Mouse (Mus musculus) stomach, postnatal 0 days (tissue): ENCODE measurements at regions not wholly inside any gene's neighbourhood (a gene's known extent, or its start where the extent isn't known, plus 50 kb on each side); places are given as distances from the start of the nearest gene placed in this dataset.
A peak's percentile ranks its signal among the peaks of the same experiment; 100 is the strongest.

Experiments
- ATAC-seq: fragments of 200-750 bp; cut with Nextera tagmentation; 2 replicates; pipeline ENCODE4 v1.8.0; 2017; ENCODE audit not compliant: low FRiP score, low TSS enrichment
- DNase-seq: peaks from one replicate; pipeline ENCODE4 v3.0.0-alpha.2; 2016; ENCODE audit warnings: low spot score
- H3K27ac ChIP-seq: fragments of 300-500 bp; sonication (generic); replicated peaks from 2 replicates; pipeline ENCODE4 v1.5.1; 2014; ENCODE audit warnings: mild to moderate bottlenecking, control low read depth
- H3K27me3 ChIP-seq: fragments of 300-500 bp; sonication (generic); 2 replicates; pipeline ENCODE4 v1.6.1; 2014; ENCODE audit warnings: low read length; ENCODE audit not compliant: control insufficient read depth, insufficient read depth
- H3K36me3 ChIP-seq: fragments of 300-500 bp; sonication (generic); 2 replicates; pipeline ENCODE4 v1.6.1; 2014; ENCODE audit warnings: low read length, mixed read lengths; ENCODE audit not compliant: control insufficient read depth, insufficient read depth
- H3K4me1 ChIP-seq: fragments of 300-500 bp; sonication (generic); replicated peaks from 2 replicates; pipeline ENCODE4 v1.6.1; 2014; ENCODE audit warnings: antibody characterized with exemption; ENCODE audit not compliant: control insufficient read depth, insufficient read depth
- H3K4me2 ChIP-seq: fragments of 300-500 bp; sonication (generic); replicated peaks from 2 replicates; pipeline ENCODE4 v1.6.1; 2014; ENCODE audit warnings: low read depth, mild to moderate bottlenecking, control low read depth, moderate library complexity
- H3K4me3 ChIP-seq: fragments of 300-500 bp; sonication (generic); 2 replicates; pipeline ENCODE4 v1.5.1; 2014; ENCODE audit warnings: low read depth, low read length, control low read depth
- H3K9ac ChIP-seq: fragments of 300-500 bp; sonication (generic); 2 replicates; pipeline ENCODE4 v1.6.1; 2014; ENCODE audit warnings: mild to moderate bottlenecking, low read length, control low read depth, mixed read lengths
- H3K9me3 ChIP-seq: fragments of 300-500 bp; sonication (generic); 2 replicates; pipeline ENCODE4 v1.6.1; 2016; ENCODE audit warnings: low read length; ENCODE audit not compliant: control insufficient read depth
- CTCF ChIP-seq: IDR thresholded peaks from 2 replicates; pipeline ENCODE4 v1.5.1; 2016; ENCODE audit warnings: antibody characterized with exemption, low read depth, mild to moderate bottlenecking, moderate library complexity
- EP300 ChIP-seq: optimal IDR thresholded peaks from 2 replicates; pipeline ENCODE3; 2016; ENCODE audit warnings: antibody characterized with exemption
- WGBS: fragments of 180-500 bp; shearing (Covaris S2); extraction: QIAGEN DNeasy Blood & Tissue Kit; methylation state at CpG from one replicate; pipeline ENCODE4 v1.1.7; 2014; 5-methylcytosine and 5-hydroxymethylcytosine counted together

DNA sequence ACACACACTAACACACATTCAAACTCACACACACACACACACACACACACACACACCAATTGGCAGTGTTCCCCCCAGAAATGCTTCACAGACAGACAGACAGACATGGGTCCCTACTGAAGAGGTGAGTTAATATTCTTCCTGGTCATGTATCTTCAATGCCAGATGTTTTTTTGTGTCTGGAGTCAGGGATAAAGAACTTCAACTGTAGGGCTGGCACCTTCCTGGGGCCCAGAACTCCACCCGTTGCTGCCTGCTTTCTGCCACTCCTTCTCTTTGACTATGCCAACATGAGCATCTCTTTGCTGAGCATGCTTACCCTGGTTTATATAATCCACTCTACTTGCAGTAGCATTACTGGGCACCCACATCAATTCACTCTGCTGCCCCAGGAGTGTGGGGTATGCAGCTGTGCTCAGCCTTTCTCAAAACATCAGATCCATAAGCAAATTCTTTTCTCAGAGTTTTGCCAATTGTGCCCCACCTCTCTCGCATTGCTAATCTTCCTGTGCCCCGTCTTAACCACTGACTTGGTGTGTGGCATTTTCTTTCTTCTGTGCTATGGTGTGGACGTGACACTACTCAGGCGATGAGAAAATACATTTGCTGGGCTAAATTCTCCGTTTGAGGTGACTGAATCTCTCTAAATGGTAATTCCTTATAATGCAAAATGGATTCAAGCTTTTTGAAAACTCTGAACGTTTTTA, 60.5 kb upstream of the Bach2 start:
- TF ChIP-seq CTCF (no peak), EP300 (no peak)
- H3K9ac ChIP-seq: no peak overlapping the region
- no peak overlapping the region for H3K4me2 ChIP-seq
- no peaks in the 10 kb centered on the region for H3K36me3 ChIP-seq
- ATAC-seq (no peak), DNase-seq (no peak)
- WGBS: 58% methylated on average over 7 of the region's 7 CpGs
- no peak overlapping the region for H3K4me3 ChIP-seq
- no peak overlapping the region for H3K27ac ChIP-seq
- H3K4me1 ChIP-seq: 0 out of 2 replicates have a peak, but pooled peaks cover 3% of the 10 kb centered on the region
- no peaks in the 10 kb centered on the region for H3K27me3 ChIP-seq
- H3K9me3 ChIP-seq: no peaks in the 10 kb centered on the region

- Histone ChIP-seq H3K36me3 (no peaks in the 10 kb centered on the region), H3K4me3 (no peak overlapping the region), H3K27me3 (no peaks in the 10 kb centered on the region), H3K9ac (0 out of 2 replicates have a peak overlapping the region, but pooled peaks have one; percentile 0), H3K9me3 (no peaks in the 10 kb centered on the region), H3K27ac (peak overlapping the region; percentile 42), H3K4me1 (0 out of 2 replicates have a peak, but pooled peaks cover 3% of the 10 kb centered on the region), H3K4me2 (peak overlapping the region; percentile 31)
- ATAC-seq (peak; percentile 96), DNase-seq (peak; percentile 46)
- WGBS: 12% methylated on average over 8 of the region's 8 CpGs
- TF ChIP-seq CTCF (no peak), EP300 (no peak)
Observed at GRCm38 (mm10) chr4:32179707-32180241, 58.8 kb upstream of the Bach2 start.

DNA sequence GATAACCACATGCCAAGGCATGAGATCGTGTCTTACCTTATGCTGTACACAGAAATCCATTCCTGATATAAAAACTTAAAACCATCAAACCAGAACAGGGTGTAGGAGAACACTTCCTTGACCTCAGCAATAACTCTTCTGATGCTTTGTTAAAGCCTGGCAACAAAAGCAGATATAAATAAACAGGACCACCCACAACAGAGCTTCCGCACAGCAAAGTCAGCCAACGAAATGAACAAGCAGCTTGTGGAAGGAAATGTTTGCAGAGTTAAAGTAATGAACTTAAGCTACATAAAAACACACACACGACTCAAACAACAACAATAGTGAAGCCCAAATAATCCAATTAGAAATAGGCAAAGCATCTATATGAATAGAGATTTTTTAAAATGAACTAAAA, 54.8 kb upstream of the Bach2 start:
- no peaks in the 10 kb centered on the region for H3K27me3 ChIP-seq
- H3K4me2 ChIP-seq: no peak overlapping the region
- no peak overlapping the region for H3K9ac ChIP-seq
- ATAC-seq (no peak), DNase-seq (no peak)
- H3K4me3 ChIP-seq: no peak overlapping the region
- H3K27ac ChIP-seq: no peak overlapping the region
- 57% methylated on average over 4 of the region's 4 CpGs for WGBS
- no peaks in the 10 kb centered on the region for H3K9me3 ChIP-seq
- no peak for TF ChIP-seq CTCF
- no peak for TF ChIP-seq EP300
- no peaks in the 10 kb centered on the region for H3K36me3 ChIP-seq
- H3K4me1 ChIP-seq: 0 out of 2 replicates have a peak, but pooled peaks cover 3% of the 10 kb centered on the region

DNA sequence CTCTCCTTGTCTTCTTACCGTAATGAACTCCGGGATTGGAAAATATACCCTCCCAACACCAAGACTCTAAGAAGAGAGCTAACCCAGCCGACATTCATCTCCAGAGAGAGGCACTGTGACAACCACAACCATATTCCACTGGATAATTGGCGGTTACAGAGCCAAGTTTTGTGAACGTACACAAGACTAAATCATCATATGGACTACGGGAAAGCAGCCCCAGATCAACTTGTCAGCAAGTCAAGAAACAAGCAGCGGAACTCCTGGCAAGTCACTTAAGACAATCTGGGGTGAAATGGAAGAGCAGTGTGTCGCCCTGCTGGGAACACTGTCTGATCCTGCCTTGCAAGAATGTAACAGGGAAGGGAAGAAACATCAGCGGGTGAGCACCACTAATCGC, 52.6 kb upstream of the Bach2 start:
- ATAC-seq (no peak), DNase-seq (no peak)
- Histone ChIP-seq H3K9ac (no peak overlapping the region), H3K4me1 (no peaks in the 10 kb centered on the region), H3K4me2 (no peak overlapping the region), H3K36me3 (no peaks in the 10 kb centered on the region), H3K27ac (no peak overlapping the region), H3K9me3 (no peaks in the 10 kb centered on the region), H3K4me3 (no peak overlapping the region), H3K27me3 (no peaks in the 10 kb centered on the region)
- WGBS: 76% methylated on average over 10 of the region's 10 CpGs
- TF ChIP-seq EP300 (no peak), CTCF (no peak)

DNA sequence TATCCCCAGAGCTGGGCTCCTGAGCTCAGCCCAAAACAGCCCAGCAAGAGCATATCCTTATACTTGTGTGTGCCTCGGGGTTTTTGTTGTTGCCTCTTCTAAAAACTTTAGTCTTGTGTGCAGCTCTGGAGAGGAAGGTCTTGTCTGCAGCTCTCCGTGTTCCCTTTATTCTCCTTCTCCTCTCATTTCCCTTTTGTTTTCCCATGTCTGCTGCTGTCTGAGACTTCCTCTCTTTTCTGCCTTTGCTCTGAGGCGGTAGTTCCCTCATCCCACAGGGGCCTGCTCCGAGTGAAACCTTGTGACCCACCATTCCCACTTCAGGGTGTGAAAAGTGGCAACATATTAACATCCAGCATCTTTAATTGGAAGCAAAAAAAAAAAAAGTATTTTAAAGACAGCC, 51.5 kb upstream of the Bach2 start:
- H3K36me3 ChIP-seq: no peaks in the 10 kb centered on the region
- H3K9ac ChIP-seq: no peak overlapping the region
- no peak overlapping the region for H3K27ac ChIP-seq
- whole genome bisulfite sequencing: 74% methylated on average over 4 of the region's 4 CpGs
- no peaks in the 10 kb centered on the region for H3K9me3 ChIP-seq
- ATAC-seq: no peak
- no peak overlapping the region for H3K4me2 ChIP-seq
- no peak for TF ChIP-seq EP300
- TF ChIP-seq CTCF: no peak
- no peaks in the 10 kb centered on the region for H3K4me1 ChIP-seq
- H3K27me3 ChIP-seq: no peaks in the 10 kb centered on the region
- DNase-seq: no peak
- H3K4me3 ChIP-seq: no peak overlapping the region

DNA sequence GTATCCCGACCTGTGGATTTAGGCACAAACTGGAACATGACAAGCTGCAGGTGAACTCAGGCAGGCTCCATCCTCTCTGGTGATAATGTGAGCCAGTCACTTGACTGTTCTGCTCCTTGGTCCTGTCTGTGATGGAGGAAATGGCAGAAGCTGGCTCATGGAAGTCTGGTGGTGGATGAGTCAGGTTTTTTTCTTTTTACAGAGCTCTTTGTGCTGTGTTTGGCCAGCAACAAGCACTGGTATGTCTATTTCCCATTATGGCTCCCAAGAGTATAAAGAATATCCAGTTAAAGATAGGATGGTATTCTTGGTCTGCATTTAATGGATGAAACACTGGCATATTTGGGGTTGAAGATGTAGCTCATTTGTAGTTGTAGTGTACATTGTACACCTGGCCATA, 50.5 kb upstream of the Bach2 start:
- ATAC-seq (no peak), DNase-seq (no peak)
- no peak overlapping the region for H3K4me2 ChIP-seq
- no peak overlapping the region for H3K27ac ChIP-seq
- WGBS: 86% methylated on average over 1 of the region's 1 CpGs
- no peaks in the 10 kb centered on the region for H3K27me3 ChIP-seq
- H3K4me3 ChIP-seq: no peak overlapping the region
- no peaks in the 10 kb centered on the region for H3K36me3 ChIP-seq
- no peaks in the 10 kb centered on the region for H3K4me1 ChIP-seq
- H3K9me3 ChIP-seq: no peaks in the 10 kb centered on the region
- no peak for TF ChIP-seq EP300
- H3K9ac ChIP-seq: no peak overlapping the region
